Mouse (Mus musculus) B cell, adult 2 months (primary cell): ENCODE measurements at regions not wholly inside any gene's neighbourhood (a gene's known extent, or its start where the extent isn't known, plus 50 kb on each side); places are given as distances from the start of the nearest gene placed in this dataset.

Source experiments
- DNase-seq, 2 experiments: peaks; one replicate each; pipeline ENCODE4 v3.0.0; 2022

GRCm38 (mm10) chr13:35486125-35486524 is 173.5 kb upstream of the Cdyl start:
- DNase-seq, result no peak

DNA sequence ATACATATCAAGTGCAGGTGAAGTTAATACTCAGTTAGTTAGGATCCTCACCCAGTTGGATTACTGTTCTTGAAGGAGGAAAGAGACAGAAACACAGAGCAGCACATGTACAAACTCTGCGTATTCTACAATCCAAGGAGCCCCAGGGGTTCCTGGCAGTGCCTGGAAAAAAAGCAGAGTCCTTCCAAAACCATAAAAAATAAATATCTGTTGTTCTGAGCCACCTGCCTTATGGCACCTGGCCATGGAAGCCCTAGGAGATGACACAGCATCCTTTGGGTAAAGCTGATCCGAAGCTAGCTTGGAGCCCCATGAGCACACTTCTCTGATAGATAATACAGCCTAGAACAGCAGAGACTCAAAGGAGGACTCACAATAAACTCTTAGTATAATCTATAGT is 159.9 kb upstream of the Cdyl start:
- DNase-seq, result no peak

- DNase-seq, result no peak
Observed at GRCm38 (mm10) chr13:35500891-35501290, 158.7 kb upstream of the Cdyl start.

DNA sequence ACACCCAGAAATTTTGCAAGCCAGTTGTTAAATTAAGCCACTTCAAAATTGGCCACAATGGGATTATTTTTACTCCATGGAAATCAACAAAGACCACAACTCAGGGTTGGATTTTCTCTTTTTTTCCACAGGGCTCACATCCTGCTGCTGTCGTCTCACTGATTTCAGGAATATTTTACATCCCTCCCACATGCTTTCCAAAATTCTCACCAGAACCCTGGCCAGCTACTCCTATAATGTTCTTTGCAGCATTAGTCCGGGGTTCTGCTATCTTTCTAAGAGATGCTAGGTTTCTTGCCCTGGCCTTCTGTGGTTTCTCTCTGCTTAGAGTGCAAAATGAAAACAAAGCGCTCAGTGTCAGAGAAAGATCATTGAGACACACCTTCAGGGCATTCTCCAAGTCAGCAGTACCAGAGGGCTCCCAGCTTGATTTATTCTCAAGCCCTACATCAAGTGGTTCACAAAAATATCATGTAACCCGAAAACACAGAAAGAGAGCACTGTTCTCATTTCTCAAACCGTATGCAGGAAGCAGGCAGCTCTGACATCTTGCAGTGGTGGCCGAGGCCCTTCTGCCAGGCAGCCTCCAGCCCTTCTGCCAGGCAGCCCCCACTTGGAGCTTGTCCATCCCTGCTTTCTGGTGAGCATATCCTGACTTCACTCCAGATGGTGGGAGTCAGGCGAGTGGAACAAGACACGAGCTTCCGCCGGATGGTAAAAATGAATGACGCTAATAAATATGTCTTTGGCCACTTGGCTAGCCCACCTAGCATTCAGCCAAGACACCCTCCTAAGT is 158.1 kb upstream of the Cdyl start:
- no peak for DNase-seq

DNA sequence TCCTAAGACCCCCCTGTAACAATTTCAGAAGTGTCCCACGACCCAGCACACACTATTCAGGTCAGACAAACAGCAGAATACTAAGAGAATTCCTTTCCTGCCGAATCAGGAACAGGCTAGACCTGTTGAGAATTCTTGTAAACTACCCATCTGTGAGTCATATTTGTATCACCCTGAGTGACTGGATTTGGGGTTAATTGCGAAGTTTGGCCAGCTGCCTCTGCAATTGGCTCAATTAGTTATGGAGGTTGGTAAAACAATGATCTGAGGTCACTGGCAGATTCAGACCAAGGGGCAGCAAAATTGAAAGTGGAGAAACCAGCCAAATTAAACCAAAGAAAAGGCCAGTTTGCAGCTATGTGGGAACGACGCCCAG is 157.5 kb upstream of the Cdyl start:
- no peak for DNase-seq

GRCm38 (mm10) chr13:35503362-35503821 is 156.2 kb upstream of the Cdyl start:
- DNase-seq, result no peak

GRCm38 (mm10) chr13:35507195-35507594 is 152.4 kb upstream of the Cdyl start:
- no peak for DNase-seq

GRCm38 (mm10) chr13:35512029-35512507 is 147.6 kb upstream of the Cdyl start:
- DNase-seq, result no peak

GRCm38 (mm10) chr13:35513120-35513519 is 146.5 kb upstream of the Cdyl start:
- DNase-seq, result no peak

- DNase-seq, result no peak
Observed at GRCm38 (mm10) chr13:35515291-35515690, 144.3 kb upstream of the Cdyl start.

DNA sequence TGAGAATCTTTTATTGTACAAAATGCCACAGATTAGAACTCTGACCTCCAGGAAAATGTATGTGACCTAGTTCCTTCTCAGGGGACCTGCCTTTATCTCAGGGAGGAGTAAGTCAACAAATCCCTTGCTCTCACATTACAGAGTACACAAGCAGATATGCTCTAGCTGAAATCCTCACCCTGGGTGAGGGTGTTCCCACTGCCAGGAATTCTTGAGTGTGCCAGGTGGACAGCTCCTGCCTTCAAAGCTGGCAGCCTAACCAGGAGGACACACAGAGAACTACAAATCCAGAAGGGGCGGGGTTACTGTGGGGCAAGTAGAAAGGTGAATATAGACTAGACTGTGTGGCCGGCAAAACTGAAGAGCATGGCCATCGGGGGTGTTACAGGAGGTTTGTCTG is 141.9 kb upstream of the Cdyl start:
- no peak for DNase-seq

DNA sequence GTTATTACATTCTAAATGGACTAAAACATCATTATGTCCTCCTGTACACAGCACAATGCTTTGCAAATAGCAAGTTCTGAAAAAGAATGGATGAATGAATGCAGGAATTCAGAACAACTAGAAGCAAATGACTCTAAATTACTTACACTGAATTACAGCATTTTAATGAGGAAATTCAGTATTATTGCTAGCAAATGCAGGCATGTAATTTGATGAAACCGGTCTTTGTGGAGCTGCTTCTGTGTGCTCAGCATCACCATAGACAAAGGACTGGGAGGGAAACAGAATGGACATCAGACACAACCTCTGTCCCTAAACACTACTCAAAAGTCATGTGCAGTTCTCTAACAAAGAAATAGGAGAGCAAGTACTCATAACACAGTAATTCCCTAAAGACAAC is 137.4 kb upstream of the Cdyl start:
- DNase-seq, result no peak

DNA sequence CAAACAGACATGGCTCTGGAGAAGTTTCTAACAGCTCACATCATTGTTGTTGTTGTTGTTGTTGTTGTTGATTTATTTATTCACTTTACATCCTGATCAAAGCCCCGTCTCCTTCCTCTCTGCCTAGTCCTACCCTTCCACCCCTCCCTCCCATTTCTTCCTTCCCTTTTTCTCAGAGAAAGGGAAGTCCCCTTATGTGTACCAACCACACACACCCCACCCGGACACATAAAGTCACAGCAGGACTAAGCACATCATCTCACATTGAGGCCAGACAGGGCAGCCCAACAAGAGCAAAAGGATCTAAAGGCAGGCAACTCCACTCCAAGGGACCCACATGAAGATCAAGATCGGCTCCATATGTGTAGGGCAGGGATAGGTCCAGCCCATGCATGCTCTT is 130.1 kb upstream of the Cdyl start:
- DNase-seq, result no peak

GRCm38 (mm10) chr13:35537106-35537505 is 122.5 kb upstream of the Cdyl start:
- no peak for DNase-seq

- DNase-seq, result no peak
Observed at GRCm38 (mm10) chr13:35537936-35538335, 121.7 kb upstream of the Cdyl start.

DNA sequence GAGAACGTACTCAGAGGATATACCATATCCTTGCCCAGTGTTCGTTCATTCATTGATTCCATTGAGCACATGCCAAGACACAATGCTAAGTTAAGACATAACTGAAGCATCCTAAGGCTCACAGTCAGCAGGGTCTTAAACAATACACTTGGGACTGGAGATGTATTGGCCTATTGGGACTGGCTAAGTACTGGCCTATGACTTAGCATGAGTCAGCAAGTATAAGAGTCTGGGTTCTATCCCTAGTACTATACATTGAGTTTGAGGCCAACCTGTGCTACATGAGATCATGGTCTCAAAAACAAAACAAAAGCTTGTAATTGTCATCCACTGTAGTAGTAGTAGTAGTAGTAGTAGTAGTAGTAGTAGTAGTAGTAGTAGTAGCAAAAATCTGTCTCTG is 119.2 kb upstream of the Cdyl start:
- no peak for DNase-seq

GRCm38 (mm10) chr13:35541053-35541452 is 118.6 kb upstream of the Cdyl start:
- DNase-seq, result no peak

DNA sequence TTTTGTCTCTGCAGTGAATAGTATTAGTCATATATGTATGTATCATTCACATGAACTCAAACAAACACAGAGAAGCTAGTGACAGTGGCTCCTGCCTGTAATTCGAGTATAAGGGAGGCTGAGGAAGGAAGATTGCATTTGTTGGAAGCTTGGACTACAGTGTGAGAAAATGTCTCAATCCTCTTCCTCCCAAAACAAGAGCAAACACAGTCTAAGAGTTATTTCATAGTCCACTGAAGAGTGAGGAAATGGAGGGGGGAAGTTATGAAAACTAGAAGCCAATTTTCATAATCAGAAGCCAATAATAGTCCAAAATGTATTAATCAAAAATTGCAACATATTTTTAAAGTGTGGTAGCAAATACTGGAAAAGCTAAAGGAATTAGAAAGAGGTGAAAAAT is 95.6 kb upstream of the Cdyl start:
- no peak for DNase-seq

DNA sequence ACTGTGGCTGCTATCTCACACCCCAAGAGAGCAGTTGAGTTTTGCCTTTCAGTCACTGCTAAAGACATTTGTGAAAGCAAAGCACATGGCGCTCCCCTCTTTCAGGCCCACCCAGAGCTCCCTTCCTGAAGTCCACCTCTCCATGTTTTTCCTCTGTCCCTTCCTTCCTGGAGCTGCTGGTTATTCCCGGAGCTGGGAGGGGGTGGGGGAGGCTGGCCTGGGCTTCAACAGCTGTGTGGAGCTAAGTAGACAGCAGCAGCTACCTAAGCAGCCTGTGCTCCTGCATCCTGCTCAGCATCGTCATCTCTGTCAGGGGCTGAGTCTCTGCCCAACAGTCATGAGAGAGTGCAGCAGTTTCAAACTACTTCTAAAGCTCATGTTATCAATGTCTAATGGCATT is 78.0 kb upstream of the Cdyl start:
- no peak for DNase-seq

DNA sequence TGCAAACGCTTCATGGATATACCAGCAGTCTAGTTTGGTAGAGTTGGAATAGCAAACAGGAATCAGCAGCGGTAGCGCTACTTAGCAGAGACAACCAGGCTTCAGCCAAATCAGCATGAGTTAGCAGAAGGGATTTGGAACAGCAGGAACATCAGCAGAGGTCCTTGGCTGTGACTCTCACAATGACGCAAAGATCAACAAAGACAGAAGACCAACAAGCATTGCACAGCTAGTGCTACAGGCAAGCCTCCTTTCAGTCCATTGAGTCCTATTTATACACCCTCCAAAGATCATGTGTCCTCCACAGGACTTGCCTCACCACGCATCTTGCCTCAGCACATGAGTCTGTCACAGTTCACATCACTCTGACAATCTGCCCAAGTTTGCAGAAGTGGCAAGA is 61.6 kb upstream of the Cdyl start:
- no peak for DNase-seq

DNA sequence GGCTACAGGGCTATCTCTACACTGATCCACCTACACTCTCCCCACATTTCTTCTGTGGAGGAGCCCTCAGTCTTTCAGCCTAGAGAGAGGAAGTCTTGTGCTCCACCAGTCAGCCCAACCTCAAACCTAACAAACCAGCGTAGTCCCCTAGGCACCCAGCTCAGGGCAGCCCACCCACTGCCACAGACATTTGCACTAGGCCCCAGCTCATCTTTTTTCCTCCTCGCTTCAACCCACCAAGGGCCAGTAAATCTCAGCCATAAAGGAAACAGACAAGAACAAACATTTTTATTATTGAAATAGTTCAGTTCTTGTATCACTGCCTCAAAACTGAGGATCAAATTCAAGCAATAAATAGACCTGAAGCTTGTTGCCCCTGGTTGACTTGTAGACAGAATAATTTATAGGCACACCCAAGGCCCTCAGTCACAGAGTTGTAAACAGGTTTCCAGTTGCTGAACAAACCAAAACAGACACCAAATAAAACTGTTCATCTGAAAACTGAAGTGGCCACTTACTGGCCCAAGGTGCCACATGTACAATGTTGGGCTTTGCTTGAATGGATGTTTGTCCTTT is 58.0 kb upstream of the Cdyl start:
- no peak for DNase-seq

DNA sequence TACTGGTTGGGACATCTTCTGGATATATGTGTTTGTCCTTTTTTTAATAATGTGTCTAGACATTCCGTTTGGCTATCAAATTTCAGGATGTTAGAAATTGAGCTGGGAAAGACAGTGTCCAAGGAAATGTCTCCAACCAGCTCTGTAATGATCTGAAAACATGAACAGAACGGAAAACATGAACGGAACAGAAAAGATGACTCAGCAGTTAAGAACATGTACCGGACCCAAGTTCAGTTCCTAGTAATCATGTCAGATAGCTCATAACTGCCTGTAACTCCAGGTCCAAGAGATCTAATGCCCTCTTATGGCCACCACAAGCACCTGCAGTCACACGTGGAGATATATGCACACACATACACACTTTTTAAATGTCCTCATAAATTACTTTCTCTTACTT is 56.6 kb upstream of the Cdyl start:
- DNase-seq, result no peak

DNA sequence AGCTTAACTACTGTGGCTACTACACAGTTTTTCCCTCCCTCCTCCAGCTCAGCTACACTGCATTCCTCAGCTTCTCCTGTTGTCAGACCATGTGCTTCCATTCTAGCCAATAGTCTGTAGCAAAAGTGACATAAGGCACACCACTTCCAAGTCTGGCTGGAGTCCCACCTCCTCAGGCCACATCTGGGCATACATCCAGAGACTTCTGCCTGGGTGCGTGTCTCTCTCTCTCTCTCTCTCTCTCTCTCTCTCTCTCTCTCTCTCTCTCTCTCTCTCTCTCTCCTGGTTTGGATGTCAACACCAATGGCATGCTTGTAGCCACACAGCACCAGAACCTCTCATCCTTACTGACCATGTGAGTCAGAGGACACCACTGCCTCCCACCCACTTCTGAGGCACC is 55.6 kb upstream of the Cdyl start:
- DNase-seq, result no peak

GRCm38 (mm10) chr13:35604765-35605164 is 54.9 kb upstream of the Cdyl start:
- no peak for DNase-seq
